Mouse (Mus musculus) embryonic facial prominence, embryonic 11.5 days (tissue): Measurements from ENCODE around the gene Ryr1. TPM values are rescaled to one million over a fixed set of nuclear protein-coding genes. Genes with fewer than 3 reads are reported as not detected.

Experiments
- ATAC-seq: fragments of 200-750 bp; cut with Nextera tagmentation; replicated peaks from 2 replicates; pipeline ENCODE4 v1.8.0; 2017; ENCODE audit warnings: low read depth; ENCODE audit not compliant: insufficient number of reproducible peaks, low FRiP score, low TSS enrichment
- DNase-seq: peaks from one replicate; pipeline ENCODE4 v3.0.0-alpha.2; 2015; ENCODE audit warnings: low spot score
- H3K27ac ChIP-seq: fragments of 300-500 bp; sonication (generic); replicated peaks from 2 replicates; pipeline ENCODE4 v1.5.1; 2014; ENCODE audit warnings: mild to moderate bottlenecking, low read depth, low read length, control low read depth
- H3K27me3 ChIP-seq: fragments of 300-500 bp; sonication (generic); 2 replicates; pipeline ENCODE4 v1.6.1; 2014; ENCODE audit warnings: mild to moderate bottlenecking, low read length, moderate library complexity, mixed read lengths; ENCODE audit not compliant: control insufficient read depth, insufficient read depth
- H3K36me3 ChIP-seq: fragments of 300-500 bp; sonication (generic); replicated peaks from 2 replicates; pipeline ENCODE4 v1.6.1; 2014; ENCODE audit warnings: low read depth, mild to moderate bottlenecking, low read length, moderate library complexity, mixed read lengths; ENCODE audit not compliant: control insufficient read depth, insufficient read depth
- H3K4me1 ChIP-seq: fragments of 300-500 bp; sonication (generic); 2 replicates; pipeline ENCODE4 v1.6.1; 2014; ENCODE audit warnings: low read length, mixed read lengths; ENCODE audit not compliant: control insufficient read depth, insufficient read depth
- H3K4me2 ChIP-seq: fragments of 300-500 bp; sonication (generic); 2 replicates; pipeline ENCODE4 v1.6.1; 2014; ENCODE audit warnings: low read depth, mild to moderate bottlenecking, control low read depth, low read length, moderate library complexity
- H3K4me3 ChIP-seq: fragments of 300-500 bp; sonication (generic); 2 replicates; pipeline ENCODE4 v1.5.1; 2014; ENCODE audit warnings: low read depth, low read length, control low read depth
- H3K9ac ChIP-seq: fragments of 300-500 bp; sonication (generic); replicated peaks from 2 replicates; pipeline ENCODE4 v1.6.1; 2014; ENCODE audit warnings: mild to moderate bottlenecking, control low read depth, low read length
- H3K9me3 ChIP-seq: fragments of 300-500 bp; sonication (generic); replicated peaks from 2 replicates; pipeline ENCODE4 v1.6.1; 2016; ENCODE audit warnings: mild to moderate bottlenecking, low read length, inconsistent platforms, mixed read lengths; ENCODE audit not compliant: control insufficient read depth
- WGBS: fragments of 180-500 bp; shearing (Covaris S2); extraction: QIAGEN DNeasy Blood & Tissue Kit; methylation state at CpG from one replicate; pipeline ENCODE4 v1.1.7; 2014; 5-methylcytosine and 5-hydroxymethylcytosine counted together
- polyA plus RNA-seq: library from polyadenylated mRNA; unstranded; fragments of >200 nt; fragmentation: Nextera tagmentation; extraction: Ambion mirVana; gene quantifications from 2 replicates; pipeline ENCODE4 v1.2.1, GENCODE M21; 2014

Ryr1 gene
- polyA plus RNA-seq, 1 experiment from 2014 or later: 0.98 TPM

DNA sequence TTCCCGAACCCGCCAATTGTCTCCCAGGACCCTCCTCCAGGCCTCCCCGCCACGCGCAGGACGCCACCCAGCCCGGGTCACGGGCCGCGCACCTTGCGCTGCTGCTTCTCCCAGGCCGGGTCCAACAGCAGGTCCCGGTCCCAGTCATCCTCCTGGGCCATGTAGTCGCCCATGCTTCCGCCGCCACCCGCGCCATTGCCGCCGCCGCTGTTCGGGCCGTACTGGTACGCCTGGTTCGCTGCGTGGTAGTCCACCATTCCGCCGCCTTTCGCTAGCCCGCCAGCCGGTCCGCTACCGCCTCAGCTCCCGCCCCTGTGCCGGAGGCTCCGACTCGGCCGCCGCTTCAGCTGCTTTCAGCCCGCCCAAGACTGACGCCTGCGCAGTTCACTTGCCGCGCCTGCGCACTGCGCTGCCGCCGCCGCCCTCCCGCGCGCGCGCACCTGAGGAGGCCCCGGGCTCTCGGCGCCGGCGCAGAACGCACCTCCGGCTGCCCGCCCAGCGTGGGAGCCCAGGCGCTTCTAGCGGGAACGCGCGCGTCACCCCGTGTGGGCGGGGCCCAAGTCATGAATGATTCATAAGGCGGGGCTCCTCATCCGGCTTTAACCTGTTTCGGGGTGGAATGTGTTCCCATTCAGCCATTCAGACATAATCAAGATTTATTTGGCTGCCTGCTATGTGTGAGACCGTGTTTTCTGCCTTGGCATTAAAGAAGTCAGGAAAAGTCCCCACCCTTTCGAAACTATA lies 162.9 kb downstream of the Ryr1 start, which contains the start of gene Actn4:
Gene Actn4 (minus strand): TSS at position 414 of the 744 bp plus-strand sequence.
- no peaks in the 10 kb centered on the region for H3K27me3 ChIP-seq
- under 1% methylated on average over 76 of the region's 76 CpGs for WGBS
- peak within 1 kb of the TSS; percentile 62 for H3K27ac ChIP-seq
- peaks cover 8% of the 10 kb centered on the region for H3K4me1 ChIP-seq
- H3K36me3 ChIP-seq: no peaks in the 10 kb centered on the region
- H3K4me2 ChIP-seq: peak within 1 kb of the TSS; percentile 75
- peak; percentile 99 for DNase-seq
- H3K9me3 ChIP-seq: no peaks in the 10 kb centered on the region
- H3K9ac ChIP-seq: peak within 1 kb of the TSS; percentile 95
- ATAC-seq: peak; percentile 80
- peak within 1 kb of the TSS; percentile 98 for H3K4me3 ChIP-seq

- Histone ChIP-seq H3K9ac (peak overlapping the region; percentile 95), H3K9me3 (no peaks in the 10 kb centered on the region), H3K4me2 (peak overlapping the region; percentile 75), H3K4me1 (peaks cover 8% of the 10 kb centered on the region), H3K36me3 (no peaks in the 10 kb centered on the region), H3K4me3 (peak overlapping the region; percentile 98), H3K27ac (peak overlapping the region; percentile 62), H3K27me3 (no peaks in the 10 kb centered on the region)
- 0% methylated on average over 7 of the region's 7 CpGs for WGBS
- ATAC-seq: no peak
- peak; percentile 36 for DNase-seq
Measured at GRCm38 (mm10) chr7:28961584-28961926, 163.4 kb downstream of the Ryr1 start.

DNA sequence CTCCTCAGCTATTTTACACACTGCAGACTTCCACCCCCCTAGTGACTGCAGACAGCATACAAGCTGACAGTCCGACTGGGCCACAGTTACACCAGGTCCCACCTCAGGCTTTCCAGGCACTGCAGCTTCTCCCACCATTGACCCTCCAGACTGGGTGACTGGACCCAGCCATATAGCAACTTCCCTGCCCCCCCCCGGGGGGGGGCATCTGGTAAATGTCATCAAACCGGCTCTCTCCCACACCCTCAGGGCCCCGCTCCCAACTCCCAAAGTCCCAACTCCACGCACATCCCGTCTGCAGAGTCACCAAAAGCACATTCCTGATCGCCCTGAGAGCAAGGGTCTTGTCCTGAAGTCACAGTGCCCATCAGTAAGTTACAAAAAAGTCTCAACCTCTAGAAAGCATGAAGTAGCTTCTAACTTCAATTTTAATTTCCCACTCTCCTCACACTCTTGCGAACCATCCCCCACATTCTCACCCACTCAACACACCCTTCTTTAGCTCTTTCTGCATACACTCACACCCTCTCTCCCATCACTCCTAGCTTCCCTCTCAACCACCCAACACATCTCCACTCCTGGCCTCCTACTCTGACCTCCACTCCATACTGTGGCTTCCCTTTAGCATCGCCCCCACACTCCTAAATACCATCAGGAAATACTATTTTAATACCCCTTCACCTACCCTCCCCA lies 164.5 kb downstream of the Ryr1 start:
- Histone ChIP-seq H3K36me3 (no peaks in the 10 kb centered on the region), H3K9me3 (no peaks in the 10 kb centered on the region), H3K4me2 (peak overlapping the region; percentile 75), H3K4me1 (peaks cover 8% of the 10 kb centered on the region), H3K27me3 (no peaks in the 10 kb centered on the region), H3K9ac (peak overlapping the region; percentile 95), H3K27ac (no peak overlapping the region), H3K4me3 (peak overlapping the region; percentile 98)
- no peak for DNase-seq
- ATAC-seq: no peak
- 20% methylated on average over 9 of the region's 9 CpGs for WGBS

DNA sequence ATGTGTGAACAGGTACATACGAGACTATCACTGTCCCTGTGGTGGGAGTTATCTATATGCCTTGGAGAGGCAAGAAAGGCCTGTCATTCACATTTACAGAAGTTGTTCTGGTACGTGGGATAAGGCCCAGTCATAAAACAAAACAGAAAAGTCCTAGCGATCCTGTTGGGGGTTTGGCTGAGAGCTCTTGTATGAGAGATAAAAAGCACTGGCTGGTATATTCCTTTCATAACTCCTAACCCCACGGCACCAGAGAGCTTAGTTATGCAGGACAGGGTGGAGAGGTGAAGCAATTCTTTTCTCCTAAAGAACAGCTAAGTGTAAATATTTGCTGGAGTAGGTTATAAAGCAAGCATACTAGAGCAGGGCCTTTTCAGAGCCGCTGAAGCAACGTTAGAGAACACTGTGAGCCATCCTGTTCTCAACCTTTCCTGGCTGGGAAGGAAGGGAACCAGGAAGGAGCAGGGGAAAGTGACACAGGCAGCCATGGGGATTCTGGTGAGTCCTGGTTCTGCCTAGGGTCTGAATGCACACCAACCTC lies 165.4 kb downstream of the Ryr1 start:
- no peaks in the 10 kb centered on the region for H3K9me3 ChIP-seq
- H3K4me3 ChIP-seq: peak overlapping the region; percentile 98; the same call in 1 of the 2 replicates
- no peak for DNase-seq
- peak overlapping the region; percentile 18; the same call in 1 of the 2 replicates for H3K9ac ChIP-seq
- no peak overlapping the region for H3K27ac ChIP-seq
- H3K4me2 ChIP-seq: peak overlapping the region; percentile 75
- no peaks in the 10 kb centered on the region for H3K27me3 ChIP-seq
- ATAC-seq: no peak
- WGBS: 51% methylated on average over 6 of the region's 6 CpGs
- no peaks in the 10 kb centered on the region for H3K36me3 ChIP-seq
- peaks cover 8% of the 10 kb centered on the region for H3K4me1 ChIP-seq

GRCm38 (mm10) chr7:28958770-28959169 lies 166.2 kb downstream of the Ryr1 start:
- Histone ChIP-seq H3K4me1 (peaks cover 10% of the 10 kb centered on the region), H3K4me2 (no peak overlapping the region), H3K9ac (no peak overlapping the region), H3K36me3 (no peaks in the 10 kb centered on the region), H3K9me3 (no peaks in the 10 kb centered on the region), H3K4me3 (no peak overlapping the region), H3K27me3 (no peaks in the 10 kb centered on the region), H3K27ac (no peak overlapping the region)
- DNase-seq (no peak), ATAC-seq (no peak)
- WGBS: 24% methylated on average over 1 of the region's 1 CpGs

DNA sequence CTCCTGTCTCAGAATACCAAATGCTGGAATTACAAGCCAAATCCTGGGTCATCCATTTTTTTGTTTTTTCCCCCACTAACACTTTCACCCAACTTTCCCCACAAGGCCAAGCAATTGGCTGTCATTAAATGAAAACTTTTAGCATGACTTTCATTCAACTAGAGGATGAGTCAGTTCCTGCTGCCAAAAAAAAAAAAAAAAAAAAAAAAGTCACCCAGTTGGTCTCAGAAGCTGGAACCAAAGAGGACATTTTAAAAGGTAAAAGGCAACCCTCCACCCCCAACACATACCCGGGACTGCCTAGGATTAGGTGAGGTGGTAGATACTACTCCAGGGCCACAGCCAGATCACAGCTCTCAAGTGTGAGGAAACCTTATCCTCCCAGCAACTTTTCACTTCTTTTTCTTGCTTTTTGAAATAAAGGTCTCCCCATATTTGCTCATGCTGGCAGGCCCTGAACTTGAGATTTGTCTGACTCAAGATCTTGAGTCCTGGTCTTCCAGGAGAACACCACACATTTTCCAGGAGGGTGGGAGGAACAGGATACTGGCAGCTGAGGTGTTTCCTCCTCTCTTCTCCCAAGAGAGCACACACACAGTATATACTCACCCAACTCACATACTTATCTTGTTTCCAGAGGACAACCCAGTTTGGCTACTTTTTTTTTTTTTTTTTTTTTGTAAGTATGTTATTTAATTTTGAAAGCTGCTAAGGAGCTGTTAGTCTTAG lies 166.8 kb downstream of the Ryr1 start:
- Histone ChIP-seq H3K27ac (no peak overlapping the region), H3K4me2 (no peak overlapping the region), H3K9me3 (no peaks in the 10 kb centered on the region), H3K4me3 (no peak overlapping the region), H3K36me3 (no peaks in the 10 kb centered on the region), H3K27me3 (no peaks in the 10 kb centered on the region), H3K9ac (no peak overlapping the region), H3K4me1 (peaks cover 14% of the 10 kb centered on the region)
- 61% methylated on average over 1 of the region's 1 CpGs for WGBS
- ATAC-seq (no peak), DNase-seq (no peak)

DNA sequence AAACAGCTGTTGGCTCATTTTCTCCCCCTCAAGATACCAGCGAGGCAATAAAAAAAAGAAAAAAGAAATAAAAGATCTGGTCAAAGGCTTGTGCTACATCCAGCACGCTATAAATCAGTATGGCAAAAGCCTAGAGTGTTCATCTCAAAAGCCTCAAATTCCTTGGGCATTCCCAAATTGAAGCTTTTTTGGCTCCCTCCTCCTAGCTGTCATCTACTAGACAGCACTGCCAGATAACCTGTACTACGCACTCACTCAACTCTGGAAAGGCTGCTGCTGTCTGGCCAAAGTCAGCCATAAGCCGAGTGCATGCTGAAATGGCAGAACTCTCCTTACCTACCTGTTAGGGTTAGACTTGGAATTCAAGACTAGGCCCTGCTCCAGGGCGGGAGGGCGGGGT lies 167.7 kb downstream of the Ryr1 start:
- DNase-seq: no peak
- Histone ChIP-seq H3K27me3 (no peaks in the 10 kb centered on the region), H3K4me1 (peaks cover 14% of the 10 kb centered on the region), H3K4me2 (no peak overlapping the region), H3K4me3 (no peak overlapping the region), H3K27ac (no peak overlapping the region), H3K36me3 (no peaks in the 10 kb centered on the region), H3K9ac (no peak overlapping the region), H3K9me3 (no peaks in the 10 kb centered on the region)
- WGBS: 88% methylated on average over 6 of the region's 6 CpGs
- no peak for ATAC-seq
